Mouse (Mus musculus): Measurements from ENCODE around the gene Cfap20. TPM values are rescaled to one million over a fixed set of nuclear protein-coding genes. Genes with fewer than 3 reads are reported as not detected.

Cfap20 gene
- total and polyA plus RNA-seq, 3 experiments, result 56.2 to 281 (median 77.7) TPM

DNA sequence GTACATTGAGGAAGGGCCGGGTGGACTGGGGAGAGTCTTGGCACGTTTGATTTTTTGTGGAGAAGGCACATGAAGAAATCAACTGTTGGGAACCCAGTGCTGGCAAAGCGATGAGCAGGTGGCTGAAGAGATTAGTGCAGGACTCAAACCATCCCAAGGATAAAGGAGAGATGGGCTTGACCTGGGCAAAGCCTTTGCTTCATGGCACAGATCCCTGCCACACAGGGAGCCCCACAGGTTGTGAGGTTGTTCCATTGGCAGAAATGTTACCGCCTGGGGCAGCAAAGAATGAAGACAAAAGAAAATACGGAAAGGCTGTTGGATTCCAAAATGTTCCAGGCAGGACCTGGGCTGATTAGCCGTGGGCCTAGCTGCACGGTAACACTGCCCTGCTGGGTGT is 46.7 kb downstream of the Cfap20 start:
- no peak overlapping the region for H3K4me3 ChIP-seq (ENCODE audit: control insufficient read depth in 1 of 2, insufficient read depth in 1 of 2, low read depth in 2 of 2, low read length in 2 of 2)
- no peak for DNase-seq (ENCODE audit: low read depth, low spot score)
- no peaks in the 10 kb centered on the region for H3K36me3 ChIP-seq (ENCODE audit: control insufficient read depth in 1 of 2, insufficient read depth in 2 of 2, low read length in 2 of 2)
- H3K9ac ChIP-seq (ENCODE audit: control insufficient read depth, low read depth, low read length, poor library complexity, severe bottlenecking), result no peak overlapping the region
- no peak overlapping the region for H3K27ac ChIP-seq (ENCODE audit: control insufficient read depth, low read depth, low read length)
- H3K27me3 ChIP-seq (ENCODE audit: control insufficient read depth in 1 of 2, insufficient read depth in 2 of 2, low read length in 2 of 2), result peaks cover 8% of the 10 kb centered on the region in 2 experiments
- no peaks in the 10 kb centered on the region for H3K79me2 ChIP-seq (ENCODE audit: control insufficient read depth, insufficient read depth, low read length, poor library complexity)
- no peaks in the 10 kb centered on the region for H3K9me3 ChIP-seq (replicated peaks; ENCODE audit: insufficient read depth, low read length)
- TF ChIP-seq HCFC1 (IDR thresholded peaks at IDR 0.05; ENCODE audit: low read depth, low read length), result no peak
- no peak for TF ChIP-seq SIN3A (IDR thresholded peaks at IDR 0.05; ENCODE audit: low read length)
- TF ChIP-seq BHLHE40 (IDR thresholded peaks at IDR 0.05; ENCODE audit: borderline replicate concordance, low read depth, low read length), result no peak
- no peak for TF ChIP-seq EP300 (IDR thresholded peaks at IDR 0.05; ENCODE audit: low read depth in 1 of 2, low read length in 2 of 2)
- TF ChIP-seq RAD21 (IDR thresholded peaks at IDR 0.05; ENCODE audit: low read depth, low read length), result no peak
- no peak for TF ChIP-seq NELFE (IDR thresholded peaks at IDR 0.05; ENCODE audit: low read depth, low read length)
- no peak for TF ChIP-seq ZKSCAN1 (IDR thresholded peaks at IDR 0.05; ENCODE audit: low read depth, low read length)
- no peak for TF ChIP-seq KAT2A (conservative IDR thresholded peaks at IDR 0.05; ENCODE audit: low read depth, low read length)
- no peak for TF ChIP-seq TCF12 (IDR thresholded peaks at IDR 0.05; ENCODE audit: low read depth, low read length)
- no peak for TF ChIP-seq POLR2AphosphoS5 (IDR thresholded peaks at IDR 0.05; ENCODE audit: borderline replicate concordance, low read depth, low read length)
- TF ChIP-seq MYB (IDR thresholded peaks at IDR 0.05; ENCODE audit: low read depth, low read length), result no peak
- TF ChIP-seq ETS1 (IDR thresholded peaks at IDR 0.05; ENCODE audit: low read depth, low read length), result no peak
- TF ChIP-seq MXI1 (IDR thresholded peaks at IDR 0.05; ENCODE audit: low read depth, low read length), result no peak
- TF ChIP-seq CHD1 (IDR thresholded peaks at IDR 0.05; ENCODE audit: low read depth, low read length), result no peak
- no peak for TF ChIP-seq JUND (IDR thresholded peaks at IDR 0.05; ENCODE audit: low read depth, low read length)
- TF ChIP-seq E2F4 (IDR thresholded peaks at IDR 0.05; ENCODE audit: borderline replicate concordance, low read depth, low read length), result no peak
- no peak for TF ChIP-seq MAFK (IDR thresholded peaks at IDR 0.05; ENCODE audit: borderline replicate concordance, low read depth, low read length)
- TF ChIP-seq MEF2A (IDR thresholded peaks at IDR 0.05; ENCODE audit: extremely low read depth, insufficient replicate concordance, low read depth, low read length, poor library complexity, severe bottlenecking), result no peak
- no peak for TF ChIP-seq GATA1 (IDR thresholded peaks at IDR 0.05; ENCODE audit: low read depth, low read length)
- H3K4me1 ChIP-seq (ENCODE audit: control insufficient read depth in 1 of 2, insufficient read depth in 2 of 2, low read length in 2 of 2), result no peaks in the 10 kb centered on the region

DNA sequence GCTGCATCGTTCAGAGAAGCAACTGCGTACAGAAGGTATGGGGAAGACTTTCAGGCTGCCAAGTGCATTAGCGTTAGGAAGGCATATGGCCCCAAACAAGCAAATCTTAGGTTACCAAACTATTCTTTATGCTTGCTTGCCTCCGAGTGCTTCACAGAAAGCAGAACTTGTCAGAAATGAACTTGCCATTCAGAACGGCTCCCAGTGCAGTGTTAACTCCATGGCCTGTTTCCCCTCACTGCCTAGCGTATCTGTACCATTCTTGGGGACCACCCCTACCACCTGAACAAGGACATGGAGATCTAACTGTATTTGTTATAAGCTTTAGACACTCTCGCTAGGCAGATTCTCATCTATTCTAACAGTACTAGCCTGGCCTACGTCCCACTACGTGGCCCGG is 47.4 kb downstream of the Cfap20 start:
- H3K27ac ChIP-seq (ENCODE audit: control insufficient read depth, low read depth, low read length), result no peak overlapping the region
- no peaks in the 10 kb centered on the region for H3K9me3 ChIP-seq (replicated peaks; ENCODE audit: insufficient read depth, low read length)
- H3K36me3 ChIP-seq (ENCODE audit: control insufficient read depth in 1 of 2, insufficient read depth in 2 of 2, low read length in 2 of 2), result no peaks in the 10 kb centered on the region
- no peaks in the 10 kb centered on the region for H3K4me1 ChIP-seq (ENCODE audit: control insufficient read depth in 1 of 2, insufficient read depth in 2 of 2, low read length in 2 of 2)
- H3K27me3 ChIP-seq (ENCODE audit: control insufficient read depth in 1 of 2, insufficient read depth in 2 of 2, low read length in 2 of 2), result peaks cover 8 to 9% of the 10 kb centered on the region in 2 experiments
- H3K9ac ChIP-seq (ENCODE audit: control insufficient read depth, low read depth, low read length, poor library complexity, severe bottlenecking), result no peak overlapping the region
- no peak for DNase-seq (ENCODE audit: low read depth, low spot score)
- TF ChIP-seq RCOR1 (IDR thresholded peaks at IDR 0.05; ENCODE audit: low read depth, low read length) (no peak), MAFK (IDR thresholded peaks at IDR 0.05; ENCODE audit: borderline replicate concordance, low read depth, low read length) (no peak), UBTF (IDR thresholded peaks at IDR 0.05; ENCODE audit: borderline replicate concordance, insufficient read depth, low read depth, low read length) (no peak), BHLHE40 (IDR thresholded peaks at IDR 0.05; ENCODE audit: borderline replicate concordance, low read depth, low read length) (no peak), SMC3 (IDR thresholded peaks at IDR 0.05; ENCODE audit: low read depth, low read length) (no peak), RAD21 (IDR thresholded peaks at IDR 0.05; ENCODE audit: low read depth, low read length) (no peak)
- no peaks in the 10 kb centered on the region for H3K79me2 ChIP-seq (ENCODE audit: control insufficient read depth, insufficient read depth, low read length, poor library complexity)
- H3K4me3 ChIP-seq (ENCODE audit: control insufficient read depth in 1 of 2, insufficient read depth in 1 of 2, low read depth in 2 of 2, low read length in 2 of 2), result no peak overlapping the region
